Mouse (Mus musculus): Measurements from ENCODE around the gene Aplp2.

Aplp2 gene

GRCm38 (mm10) chr9:31211690-31212499, at the start of gene Aplp2:
Gene Aplp2 (minus strand): TSS chr9:31211815.
- DNase-seq (ENCODE audit: low read depth, low spot score) = peak; percentile 99

GRCm38 (mm10) chr9:31260219-31260618, 48.6 kb upstream of the Aplp2 start:
- DNase-seq (ENCODE audit: low read depth, low spot score) = no peak

GRCm38 (mm10) chr9:31258237-31258636, 46.6 kb upstream of the Aplp2 start:
- DNase-seq (ENCODE audit: low read depth, low spot score) = no peak

- no peak for DNase-seq (ENCODE audit: low read depth, low spot score)
Measured at GRCm38 (mm10) chr9:31255953-31256352, 44.3 kb upstream of the Aplp2 start.

GRCm38 (mm10) chr9:31254697-31255004, 43.0 kb upstream of the Aplp2 start:
- no peak for DNase-seq (ENCODE audit: low read depth, low spot score)

- no peak for DNase-seq (ENCODE audit: low read depth, low spot score)
Measured at GRCm38 (mm10) chr9:31253866-31254696, 42.5 kb upstream of the Aplp2 start.

- no peak for DNase-seq (ENCODE audit: low read depth, low spot score)
Measured at GRCm38 (mm10) chr9:31253311-31253734, 41.7 kb upstream of the Aplp2 start.

GRCm38 (mm10) chr9:31252182-31252799, 40.7 kb upstream of the Aplp2 start:
- no peak for DNase-seq (ENCODE audit: low read depth, low spot score)

- DNase-seq (ENCODE audit: low read depth, low spot score) = no peak
Measured at GRCm38 (mm10) chr9:31247447-31248220, 36.0 kb upstream of the Aplp2 start.

- DNase-seq (ENCODE audit: low read depth, low spot score) = no peak
Measured at GRCm38 (mm10) chr9:31246421-31246820, 34.8 kb upstream of the Aplp2 start.

- peak; percentile 47 for DNase-seq (ENCODE audit: low read depth, low spot score)
Measured at GRCm38 (mm10) chr9:31245006-31245405, 33.4 kb upstream of the Aplp2 start.

GRCm38 (mm10) chr9:31243939-31244333, 32.3 kb upstream of the Aplp2 start:
- no peak for DNase-seq (ENCODE audit: low read depth, low spot score)

- DNase-seq (ENCODE audit: low read depth, low spot score) = no peak
Measured at GRCm38 (mm10) chr9:31243306-31243938, 31.8 kb upstream of the Aplp2 start.

GRCm38 (mm10) chr9:31241208-31241699, 29.6 kb upstream of the Aplp2 start:
- DNase-seq (ENCODE audit: low read depth, low spot score) = no peak

GRCm38 (mm10) chr9:31240522-31241207, 29.1 kb upstream of the Aplp2 start:
- DNase-seq (ENCODE audit: low read depth, low spot score) = no peak

- no peak for DNase-seq (ENCODE audit: low read depth, low spot score)
Measured at GRCm38 (mm10) chr9:31239551-31239950, 27.9 kb upstream of the Aplp2 start.

GRCm38 (mm10) chr9:31238526-31238925, 26.9 kb upstream of the Aplp2 start:
- no peak for DNase-seq (ENCODE audit: low read depth, low spot score)

GRCm38 (mm10) chr9:31236079-31236478, 24.5 kb upstream of the Aplp2 start:
- no peak for DNase-seq (ENCODE audit: low read depth, low spot score)

- DNase-seq (ENCODE audit: low read depth, low spot score) = no peak
Measured at GRCm38 (mm10) chr9:31235489-31235888, 23.9 kb upstream of the Aplp2 start.

GRCm38 (mm10) chr9:31235030-31235429, 23.4 kb upstream of the Aplp2 start:
- no peak for DNase-seq (ENCODE audit: low read depth, low spot score)

Measured in telencephalon, adult 2 months (tissue).